Mouse (Mus musculus): ENCODE measurements at regions not wholly inside any gene's neighbourhood (a gene's known extent, or its start where the extent isn't known, plus 50 kb on each side); places are given as distances from the start of the nearest gene placed in this dataset.

- no peak for TF ChIP-seq CTCF (IDR thresholded peaks at IDR 0.05; ENCODE audit: control insufficient read depth, insufficient read depth, insufficient replicate concordance, low read depth, low read length)
- no peak for TF ChIP-seq POLR2A (IDR thresholded peaks at IDR 0.05; ENCODE audit: control insufficient read depth, low read depth, low read length)
Observed at GRCm38 (mm10) chr10:126473050-126473719, 428.0 kb downstream of the Atp23 start.
